Mouse (Mus musculus): ENCODE measurements around the gene Acr.

The Acr gene

GRCm38 (mm10) chr15:89622312-89622958 lies 54.3 kb downstream of the Acr start:
- DNase-seq (ENCODE audit: low spot score in 2 of 2), result no peak

GRCm38 (mm10) chr15:89622959-89623625 lies 55.0 kb downstream of the Acr start:
- no peak for DNase-seq (ENCODE audit: low spot score in 2 of 2)

DNA sequence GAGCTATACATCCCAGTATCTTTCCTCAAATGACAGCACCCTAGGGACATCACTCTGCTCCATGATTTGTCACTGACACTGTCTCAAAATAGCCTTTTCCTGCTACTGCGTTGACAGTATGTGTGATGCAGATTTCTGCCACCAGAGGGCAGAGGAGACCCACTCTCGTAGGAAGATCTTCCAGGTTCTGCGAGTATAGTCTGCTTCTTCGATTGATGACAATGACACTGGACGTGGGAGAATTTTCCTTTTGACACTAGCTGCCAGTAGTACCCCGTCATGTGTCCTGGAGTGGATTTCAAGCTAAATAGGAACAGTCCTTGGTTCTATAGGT lies 55.5 kb downstream of the Acr start:
- peak in 1 of 2 experiments; percentile 33 for DNase-seq (ENCODE audit: low spot score in 2 of 2)
